Mouse (Mus musculus): ENCODE measurements at regions not wholly inside any gene's neighbourhood (a gene's known extent, or its start where the extent isn't known, plus 50 kb on each side); places are given as distances from the start of the nearest gene placed in this dataset.

DNA sequence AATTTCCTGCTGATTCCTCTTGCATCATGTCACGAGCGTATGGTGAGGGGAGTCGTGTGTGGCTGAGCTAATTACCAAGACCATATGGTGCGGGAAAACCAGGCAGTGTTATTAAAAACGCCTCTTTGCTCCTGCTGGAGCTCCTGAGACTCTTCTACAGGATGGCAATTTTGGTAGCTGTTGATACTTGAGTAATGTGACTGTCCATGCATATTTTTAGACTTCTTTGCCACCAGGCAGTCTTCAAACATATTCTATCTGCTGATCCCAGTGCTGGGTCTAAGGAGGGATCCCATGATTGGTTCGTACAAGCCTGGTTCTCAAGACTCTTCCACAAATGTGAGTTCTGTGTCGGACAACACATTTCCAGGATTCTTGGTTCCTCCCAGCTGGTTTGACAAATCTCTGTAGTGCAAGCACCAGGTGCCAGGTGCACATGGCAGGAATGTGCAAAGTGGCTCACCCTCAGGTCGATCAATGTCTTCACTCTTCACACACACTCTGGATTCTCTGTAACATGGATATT lies 52.3 kb upstream of the Gm11983 start:
- in situ Hi-C loops (cut with MboI; ENCODE audit: low pct_unique_long_range_greater_than_20kb in 1 of 2, low sequenced_read_pairs in 2 of 2, unreplicated experiment in 1 of 2), result loop anchor here in 1 of 2 experiments (10.0 kb wide), 1 partner anchor 115 kb away; no protein-coding TSS in a partner anchor

DNA sequence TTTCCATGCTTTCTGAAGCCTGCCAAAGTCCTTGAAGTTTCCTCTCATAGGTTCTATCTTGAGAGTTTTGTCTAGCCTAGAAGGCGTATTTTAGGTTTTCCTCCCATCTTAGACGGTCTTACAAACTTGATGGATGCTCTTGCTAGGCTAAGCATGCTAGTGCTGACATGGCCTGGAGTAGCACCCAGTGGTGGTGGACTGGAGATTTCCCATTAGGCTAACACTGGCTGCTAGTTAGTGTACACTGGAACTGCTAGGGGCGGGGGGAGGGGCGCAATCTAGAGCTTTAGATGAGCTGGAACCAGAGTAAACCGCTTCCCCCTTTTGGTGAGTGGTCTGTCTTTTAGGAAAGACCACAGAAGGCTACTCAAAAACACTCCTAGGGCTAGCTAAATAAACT lies 51.7 kb upstream of the Gm11983 start:
- in situ Hi-C loops (cut with MboI; ENCODE audit: low pct_unique_long_range_greater_than_20kb in 1 of 2, low sequenced_read_pairs in 2 of 2, unreplicated experiment in 1 of 2), result no loop called here
